Mouse (Mus musculus) midbrain, embryonic 14.5 days (tissue): ENCODE data around the gene Axdnd1. TPM values are rescaled to one million over a fixed set of nuclear protein-coding genes. Genes with fewer than 3 reads are reported as not detected.

Source experiments
- ATAC-seq: fragments of 200-750 bp; cut with Nextera tagmentation; 2 replicates; pipeline ENCODE4 v1.8.0; 2017; ENCODE audit warnings: moderate number of reproducible peaks, moderate library complexity; ENCODE audit not compliant: low FRiP score, low TSS enrichment
- DNase-seq: peaks from one replicate; pipeline ENCODE4 v3.0.0-alpha.2; 2015
- H3K27ac ChIP-seq: fragments of 300-500 bp; sonication (generic); replicated peaks from 2 replicates; pipeline ENCODE4 v1.5.1; 2014; ENCODE audit warnings: mild to moderate bottlenecking, low read depth, low read length, moderate library complexity
- H3K27me3 ChIP-seq: fragments of 300-500 bp; sonication (generic); 2 replicates; pipeline ENCODE4 v1.6.1; 2014; ENCODE audit warnings: low read length, control low read depth, mixed read lengths; ENCODE audit not compliant: control insufficient read depth, insufficient read depth
- H3K36me3 ChIP-seq: fragments of 300-500 bp; sonication (generic); 2 replicates; pipeline ENCODE4 v1.6.1; 2014; ENCODE audit warnings: low read length, control low read depth; ENCODE audit not compliant: control insufficient read depth, insufficient read depth
- H3K4me1 ChIP-seq: fragments of 300-500 bp; sonication (generic); 2 replicates; pipeline ENCODE4 v1.6.1; 2014; ENCODE audit warnings: mild to moderate bottlenecking, antibody characterized with exemption, low read length, control low read depth; ENCODE audit not compliant: control insufficient read depth, insufficient read depth
- H3K4me2 ChIP-seq: fragments of 300-500 bp; sonication (generic); 2 replicates; pipeline ENCODE4 v1.6.1; 2014; ENCODE audit warnings: mild to moderate bottlenecking, low read length, moderate library complexity
- H3K4me3 ChIP-seq: fragments of 300-500 bp; sonication (generic); replicated peaks from 2 replicates; pipeline ENCODE4 v1.5.1; 2014; ENCODE audit warnings: low read depth, low read length
- H3K9ac ChIP-seq: fragments of 300-500 bp; sonication (generic); replicated peaks from 2 replicates; pipeline ENCODE4 v1.6.1; 2014; ENCODE audit warnings: mild to moderate bottlenecking, low read length, moderate library complexity
- H3K9me3 ChIP-seq: fragments of 300-500 bp; sonication (generic); 2 replicates; pipeline ENCODE4 v1.6.1; 2016; ENCODE audit warnings: low read length, control low read depth, mixed read lengths; ENCODE audit not compliant: control insufficient read depth
- WGBS: fragments of 180-500 bp; shearing (Covaris S2); extraction: QIAGEN DNeasy Blood & Tissue Kit; methylation state at CpG from one replicate; pipeline ENCODE4 v1.1.7; 2014; 5-methylcytosine and 5-hydroxymethylcytosine counted together
- polyA plus RNA-seq: library from polyadenylated mRNA; unstranded; fragments of >200 nt; fragmentation: Nextera tagmentation; extraction: Ambion mirVana; gene quantifications from 2 replicates; pipeline ENCODE4 v1.2.1, GENCODE M21; 2014

Gene Axdnd1
- polyA plus RNA-seq, 1 experiment from 2014 or later: 0.50 TPM

- 94% methylated on average over 4 of the region's 4 CpGs for WGBS
- H3K36me3 ChIP-seq: no peaks in the 10 kb centered on the region; the same call in none of the 2 replicates
- H3K4me3 ChIP-seq: no peak overlapping the region
- no peak for ATAC-seq
- no peak overlapping the region for H3K9ac ChIP-seq
- no peak overlapping the region for H3K27ac ChIP-seq
- H3K4me1 ChIP-seq: no peaks in the 10 kb centered on the region
- no peaks in the 10 kb centered on the region for H3K27me3 ChIP-seq
- DNase-seq: no peak
- no peak overlapping the region for H3K4me2 ChIP-seq
- no peaks in the 10 kb centered on the region for H3K9me3 ChIP-seq
These were observed 39.3 kb upstream of the Axdnd1 start for GRCm38 (mm10) chr1:156460216-156460615.

DNA sequence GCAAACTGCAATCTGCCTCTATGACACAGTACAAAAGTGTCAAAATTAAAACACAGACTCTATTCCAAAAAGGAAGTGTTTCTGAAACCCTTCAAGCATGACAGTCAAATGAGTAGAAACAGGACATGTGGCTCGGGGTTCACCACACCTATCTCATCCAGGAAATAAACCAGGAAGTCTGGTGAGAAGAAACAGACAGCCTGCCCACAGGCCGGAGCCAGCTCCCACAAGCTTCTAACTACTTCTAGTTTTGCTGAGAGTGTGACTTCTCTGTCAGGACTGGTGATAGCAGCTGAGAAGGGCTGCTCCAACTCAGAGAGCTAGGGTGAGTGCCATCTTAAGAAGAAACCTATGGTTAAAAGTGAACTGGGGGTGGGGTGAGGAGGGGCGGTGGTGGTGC is 38.7 kb upstream of the Axdnd1 start:
- no peaks in the 10 kb centered on the region; the same call in 1 of the 2 replicates for H3K36me3 ChIP-seq
- H3K27me3 ChIP-seq: no peaks in the 10 kb centered on the region
- no peak overlapping the region for H3K4me2 ChIP-seq
- DNase-seq (no peak), ATAC-seq (no peak)
- H3K4me3 ChIP-seq: no peak overlapping the region
- no peaks in the 10 kb centered on the region for H3K9me3 ChIP-seq
- no peak overlapping the region for H3K27ac ChIP-seq
- H3K9ac ChIP-seq: no peak overlapping the region
- H3K4me1 ChIP-seq: no peaks in the 10 kb centered on the region
- 95% methylated on average over 3 of the region's 3 CpGs for WGBS

DNA sequence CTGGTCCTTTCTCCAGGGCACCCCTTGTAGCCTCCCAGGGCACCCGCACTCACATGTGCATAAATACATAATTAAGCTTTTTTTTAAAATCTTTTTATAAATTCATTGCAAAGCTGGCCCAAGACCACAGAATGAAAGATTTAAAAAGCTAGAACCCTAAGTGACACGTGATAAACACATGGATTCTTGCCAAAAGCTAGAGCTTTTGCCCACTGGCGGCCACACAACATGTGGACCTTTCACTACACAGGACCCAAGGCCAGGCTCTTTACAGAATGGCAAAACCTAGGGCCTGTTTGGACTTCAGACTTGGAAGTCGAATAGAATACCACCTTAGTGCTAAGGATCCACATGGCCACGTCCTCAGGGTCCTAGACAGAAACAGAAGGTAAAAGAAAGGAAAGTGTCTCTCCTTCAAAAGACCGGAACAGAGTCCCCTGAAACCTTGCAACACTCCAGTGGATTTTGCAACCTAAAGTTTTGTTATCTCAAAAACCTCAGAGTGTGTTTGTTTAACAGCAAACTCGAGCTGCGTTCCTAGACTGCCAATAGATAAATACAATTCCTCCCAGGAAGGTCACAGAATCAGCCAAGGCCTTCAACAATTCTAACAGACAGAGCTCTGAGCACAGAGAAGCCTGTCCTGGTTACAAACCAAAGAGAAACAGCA is 37.6 kb upstream of the Axdnd1 start:
- H3K4me2 ChIP-seq: no peak overlapping the region
- ATAC-seq (no peak), DNase-seq (no peak)
- H3K9me3 ChIP-seq: no peaks in the 10 kb centered on the region
- H3K4me1 ChIP-seq: no peaks in the 10 kb centered on the region
- no peaks in the 10 kb centered on the region for H3K36me3 ChIP-seq
- no peaks in the 10 kb centered on the region for H3K27me3 ChIP-seq
- H3K4me3 ChIP-seq: no peak overlapping the region
- no peak overlapping the region for H3K9ac ChIP-seq
- WGBS: 85% methylated on average over 8 of the region's 8 CpGs
- H3K27ac ChIP-seq: no peak overlapping the region

GRCm38 (mm10) chr1:156455005-156455758 is 34.2 kb upstream of the Axdnd1 start:
- no peak overlapping the region for H3K4me3 ChIP-seq
- no peak overlapping the region for H3K27ac ChIP-seq
- no peaks in the 10 kb centered on the region for H3K27me3 ChIP-seq
- H3K4me1 ChIP-seq: no peaks in the 10 kb centered on the region
- no peak overlapping the region for H3K9ac ChIP-seq
- H3K4me2 ChIP-seq: no peak overlapping the region
- no peaks in the 10 kb centered on the region for H3K9me3 ChIP-seq
- no peak for ATAC-seq
- WGBS: 95% methylated on average over 2 of the region's 2 CpGs
- no peak for DNase-seq
- H3K36me3 ChIP-seq: no peaks in the 10 kb centered on the region

GRCm38 (mm10) chr1:156454384-156454783 is 33.4 kb upstream of the Axdnd1 start:
- no peak overlapping the region for H3K4me3 ChIP-seq
- H3K27me3 ChIP-seq: no peaks in the 10 kb centered on the region
- H3K36me3 ChIP-seq: no peaks in the 10 kb centered on the region
- no peaks in the 10 kb centered on the region for H3K9me3 ChIP-seq
- no peak overlapping the region for H3K4me2 ChIP-seq
- no peak overlapping the region for H3K27ac ChIP-seq
- ATAC-seq (no peak), DNase-seq (no peak)
- WGBS: 68% methylated on average over 7 of the region's 7 CpGs
- no peak overlapping the region for H3K9ac ChIP-seq
- H3K4me1 ChIP-seq: no peaks in the 10 kb centered on the region

DNA sequence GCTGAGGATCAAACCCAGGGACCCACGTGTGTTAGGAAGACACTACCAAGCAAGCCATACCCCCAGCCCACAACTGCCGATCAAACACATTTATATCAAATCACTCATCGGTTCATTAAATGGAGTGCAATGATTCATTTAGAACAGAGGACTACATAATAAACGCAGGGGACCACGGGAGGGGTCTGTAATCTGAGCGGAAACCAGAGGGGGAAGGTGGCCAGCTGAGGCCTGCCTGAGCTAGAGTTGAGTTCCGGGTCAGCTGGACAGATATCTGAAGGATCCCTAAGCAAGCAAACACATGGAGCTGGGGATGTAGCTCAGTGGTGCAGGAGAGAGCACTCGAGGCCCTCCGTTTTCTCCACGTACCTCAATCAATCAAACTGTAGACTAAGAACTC is 32.9 kb upstream of the Axdnd1 start:
- Histone ChIP-seq H3K4me1 (no peaks in the 10 kb centered on the region), H3K27ac (no peak overlapping the region), H3K9me3 (no peaks in the 10 kb centered on the region), H3K9ac (no peak overlapping the region), H3K36me3 (no peaks in the 10 kb centered on the region), H3K4me3 (no peak overlapping the region), H3K27me3 (no peaks in the 10 kb centered on the region), H3K4me2 (no peak overlapping the region)
- 93% methylated on average over 10 of the region's 10 CpGs for WGBS
- no peak for DNase-seq
- ATAC-seq: no peak

GRCm38 (mm10) chr1:156450478-156450877 is 29.5 kb upstream of the Axdnd1 start:
- H3K27me3 ChIP-seq: no peaks in the 10 kb centered on the region
- H3K27ac ChIP-seq: no peak overlapping the region
- DNase-seq: no peak
- no peak for ATAC-seq
- no peak overlapping the region for H3K4me3 ChIP-seq
- H3K4me1 ChIP-seq: no peaks in the 10 kb centered on the region
- H3K4me2 ChIP-seq: no peak overlapping the region
- 32% methylated on average over 4 of the region's 4 CpGs for WGBS
- H3K9me3 ChIP-seq: no peaks in the 10 kb centered on the region
- no peak overlapping the region for H3K9ac ChIP-seq
- H3K36me3 ChIP-seq: no peaks in the 10 kb centered on the region

GRCm38 (mm10) chr1:156449691-156450090 is 28.7 kb upstream of the Axdnd1 start:
- no peaks in the 10 kb centered on the region for H3K4me1 ChIP-seq
- no peak overlapping the region for H3K27ac ChIP-seq
- WGBS: 78% methylated on average over 17 of the region's 17 CpGs
- H3K4me2 ChIP-seq: no peak overlapping the region
- H3K9ac ChIP-seq: no peak overlapping the region
- H3K4me3 ChIP-seq: no peak overlapping the region
- H3K27me3 ChIP-seq: no peaks in the 10 kb centered on the region
- no peak for ATAC-seq
- no peaks in the 10 kb centered on the region for H3K9me3 ChIP-seq
- no peak for DNase-seq
- no peaks in the 10 kb centered on the region for H3K36me3 ChIP-seq

- Histone ChIP-seq H3K9ac (no peak overlapping the region), H3K4me1 (no peaks in the 10 kb centered on the region), H3K27ac (no peak overlapping the region), H3K4me3 (no peak overlapping the region), H3K27me3 (no peaks in the 10 kb centered on the region), H3K4me2 (no peak overlapping the region), H3K36me3 (no peaks in the 10 kb centered on the region), H3K9me3 (no peaks in the 10 kb centered on the region)
- 85% methylated on average over 7 of the region's 7 CpGs for WGBS
- ATAC-seq: no peak
- DNase-seq: no peak
These were observed 28.1 kb upstream of the Axdnd1 start for GRCm38 (mm10) chr1:156449089-156449488.
